Mouse (Mus musculus) cerebellum, postnatal 10 days (tissue): ENCODE measurements around the gene Depp1.

Source experiments
- DNase-seq, 2 experiments: peaks; one replicate each; pipeline ENCODE4 v3.0.0; 2021; ENCODE audit warnings: mixed read lengths in 2 of 2

Gene Depp1

DNA sequence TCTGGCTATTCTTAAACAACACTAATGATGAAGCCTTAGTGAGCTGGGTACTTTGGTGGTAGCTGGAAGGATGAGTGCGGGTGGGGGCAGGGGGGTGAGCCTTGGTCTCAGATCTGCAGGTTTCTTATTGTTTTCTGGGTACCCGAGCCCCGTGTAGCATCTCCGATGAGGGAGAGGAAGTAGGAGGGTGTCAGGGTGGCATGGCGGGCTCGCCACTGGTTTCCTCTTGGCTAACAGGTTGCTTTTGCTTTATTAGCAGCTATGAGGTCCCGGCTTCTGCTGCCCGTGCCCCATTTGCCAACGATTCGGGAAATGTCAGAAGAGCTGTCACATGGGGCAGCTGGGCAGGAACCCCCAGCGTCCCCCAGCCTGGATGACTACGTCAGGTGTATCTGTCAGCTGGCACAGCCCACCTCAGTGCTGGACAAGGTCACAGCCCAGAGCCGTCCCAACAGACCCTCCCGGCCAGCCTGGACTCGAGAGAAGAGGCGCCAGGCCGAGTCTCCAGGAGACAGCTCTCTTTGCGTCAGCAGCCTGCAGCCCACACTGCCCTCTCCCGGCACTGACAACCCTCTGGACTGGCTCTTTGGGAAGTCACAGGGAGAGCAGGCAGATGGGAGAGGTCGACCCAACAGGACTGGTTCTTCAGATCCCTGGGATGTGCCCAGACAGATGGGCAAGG is 1.2 kb downstream of the Depp1 start:
- DNase-seq, result peak; percentile 28 to 29

GRCm38 (mm10) chr6:116653191-116653590 is 2.8 kb downstream of the Depp1 start:
- DNase-seq, result no peak

DNA sequence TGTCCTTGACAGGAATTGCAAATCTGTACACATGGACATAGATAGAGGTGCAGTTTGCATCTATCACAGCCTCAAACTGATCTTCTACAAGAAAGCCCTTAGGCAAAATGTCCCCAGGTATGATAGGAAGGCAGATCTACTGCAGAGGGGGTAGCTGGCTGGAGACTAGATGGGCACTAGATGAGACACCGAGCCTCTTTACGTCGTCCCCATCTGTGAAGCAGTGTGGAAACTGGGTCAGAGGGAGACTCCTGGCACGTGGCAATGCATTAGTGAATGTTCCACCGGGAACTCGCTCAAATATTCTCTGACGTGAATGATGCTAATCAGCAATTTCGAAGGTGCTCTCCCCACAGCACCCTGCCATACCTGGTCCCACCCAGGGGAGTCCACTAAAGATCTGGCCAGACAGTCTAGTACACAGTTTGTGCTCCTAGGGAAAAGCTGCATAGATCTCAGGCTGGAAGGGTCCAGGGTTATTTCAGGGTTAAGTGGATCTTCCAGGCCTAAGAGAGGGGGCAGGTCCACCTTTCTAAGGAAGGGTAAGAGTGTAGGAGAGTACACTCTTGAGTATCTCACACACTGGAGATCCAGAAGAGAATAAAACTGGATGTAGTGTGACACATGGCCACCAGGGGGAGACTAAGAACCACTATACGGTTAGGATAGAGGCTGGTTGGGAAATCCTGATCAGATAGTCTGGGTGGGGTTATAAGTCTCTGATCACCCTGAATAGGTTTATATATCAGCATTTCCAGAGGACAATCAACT is 3.5 kb downstream of the Depp1 start:
- peak; percentile 80 to 87 for DNase-seq

GRCm38 (mm10) chr6:116663364-116663763 is 13.0 kb downstream of the Depp1 start:
- no peak for DNase-seq

DNA sequence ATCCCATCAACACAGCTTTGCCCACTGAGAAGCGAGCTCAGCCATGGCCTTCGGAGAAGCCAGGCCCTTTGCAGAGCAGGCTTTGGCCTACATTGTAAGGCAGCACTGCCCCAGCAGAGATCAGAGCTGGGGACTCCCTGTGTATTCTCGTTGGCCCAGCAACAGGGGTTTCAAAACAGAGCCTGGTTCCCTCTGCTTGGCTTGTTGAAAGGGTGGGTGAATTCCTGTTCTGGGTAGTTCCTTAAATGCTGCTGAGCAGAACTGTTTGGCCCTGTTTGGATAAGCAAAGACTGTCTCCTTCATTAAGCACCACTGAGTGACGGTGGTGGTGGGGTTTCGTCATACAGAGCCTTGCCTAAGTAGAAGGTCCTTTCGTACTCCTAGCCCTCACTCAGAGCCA is 13.6 kb downstream of the Depp1 start:
- DNase-seq, result no peak

DNA sequence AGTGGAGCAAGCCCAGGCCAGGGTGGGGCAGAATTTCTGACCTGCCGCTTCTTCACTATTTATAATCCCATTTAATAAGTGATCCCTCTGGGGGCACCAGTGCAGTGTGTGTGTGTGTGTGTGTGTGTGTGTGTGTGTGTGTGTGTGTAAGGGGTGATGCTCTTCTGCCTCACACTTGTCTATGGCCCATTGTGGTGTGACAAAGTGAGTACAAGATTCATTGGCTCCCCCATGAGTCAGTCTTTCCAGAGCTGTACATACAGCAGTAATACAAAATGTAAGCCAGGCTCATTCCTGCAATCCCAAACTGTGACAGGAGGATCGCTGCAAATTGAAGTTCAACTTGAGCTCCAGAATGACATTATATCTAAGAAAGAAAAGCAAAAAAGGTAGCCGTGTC is 14.4 kb downstream of the Depp1 start:
- DNase-seq, result no peak

DNA sequence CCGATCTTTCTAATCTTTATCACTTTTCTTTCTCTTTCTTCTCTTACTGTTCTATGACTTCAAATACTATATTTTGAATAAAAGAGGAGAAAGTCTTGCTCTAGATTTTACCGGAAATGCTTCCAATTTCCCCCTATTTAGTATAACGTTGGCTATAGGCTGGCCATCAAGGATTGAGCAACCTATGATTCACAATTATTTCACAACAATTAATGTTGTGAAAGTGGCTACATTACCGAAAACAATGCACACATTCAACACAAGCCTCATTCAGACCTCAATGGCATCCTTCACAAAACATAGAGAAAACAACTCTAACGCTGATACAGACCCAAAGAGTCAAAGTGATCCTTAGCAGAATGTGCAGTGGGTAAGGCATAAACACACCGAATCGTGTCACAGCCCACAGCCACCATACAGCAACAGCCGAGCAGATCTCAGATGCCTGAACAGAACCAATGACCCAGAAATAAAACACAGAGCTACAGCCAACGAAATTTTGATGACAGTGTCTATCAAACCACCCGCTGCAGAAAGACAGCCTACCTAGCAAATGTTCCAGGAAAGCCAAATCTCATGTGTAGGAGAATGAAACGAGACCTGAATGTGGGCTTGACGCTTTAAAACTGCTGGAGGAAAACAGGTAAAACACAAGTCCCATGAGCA is 15.8 kb downstream of the Depp1 start:
- no peak for DNase-seq

DNA sequence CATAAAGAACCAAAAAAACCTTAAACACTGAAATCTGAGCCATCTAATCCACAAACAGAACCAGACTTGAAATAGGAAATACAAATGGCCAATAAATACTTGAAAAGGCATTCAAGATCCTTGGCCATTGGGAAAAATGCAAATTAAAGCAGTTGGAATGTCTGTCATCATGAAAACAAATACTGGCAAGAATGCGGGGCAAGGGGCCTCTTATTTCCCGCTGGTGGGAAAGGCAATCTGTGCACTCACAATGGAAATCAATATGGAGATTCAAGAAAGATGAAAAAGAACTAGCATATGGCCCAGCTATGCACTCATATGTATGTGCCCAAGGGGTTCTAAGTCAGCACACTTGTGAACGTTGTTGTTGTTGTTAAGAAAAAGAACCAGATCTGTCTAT is 16.5 kb downstream of the Depp1 start:
- no peak for DNase-seq

DNA sequence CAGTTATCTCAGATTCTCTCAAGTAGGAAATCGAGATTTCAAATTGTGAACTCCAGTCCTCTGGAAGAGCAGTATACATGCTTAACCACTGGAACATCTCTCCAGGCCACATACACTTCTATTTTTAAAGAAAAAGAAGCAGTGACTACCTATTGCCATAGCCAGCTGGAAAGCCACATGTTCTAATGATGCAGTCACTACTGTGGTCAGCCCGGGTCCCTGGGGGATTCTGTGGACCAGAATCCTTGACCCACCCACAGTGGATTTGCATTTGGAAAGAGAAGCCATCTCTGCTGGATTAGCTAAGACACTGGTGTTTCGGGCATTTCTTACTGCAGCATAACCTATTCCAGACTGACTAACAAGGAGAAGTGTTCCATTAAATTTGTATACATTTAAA is 17.0 kb downstream of the Depp1 start:
- DNase-seq, result peak in 1 of 2 experiments; percentile 31

DNA sequence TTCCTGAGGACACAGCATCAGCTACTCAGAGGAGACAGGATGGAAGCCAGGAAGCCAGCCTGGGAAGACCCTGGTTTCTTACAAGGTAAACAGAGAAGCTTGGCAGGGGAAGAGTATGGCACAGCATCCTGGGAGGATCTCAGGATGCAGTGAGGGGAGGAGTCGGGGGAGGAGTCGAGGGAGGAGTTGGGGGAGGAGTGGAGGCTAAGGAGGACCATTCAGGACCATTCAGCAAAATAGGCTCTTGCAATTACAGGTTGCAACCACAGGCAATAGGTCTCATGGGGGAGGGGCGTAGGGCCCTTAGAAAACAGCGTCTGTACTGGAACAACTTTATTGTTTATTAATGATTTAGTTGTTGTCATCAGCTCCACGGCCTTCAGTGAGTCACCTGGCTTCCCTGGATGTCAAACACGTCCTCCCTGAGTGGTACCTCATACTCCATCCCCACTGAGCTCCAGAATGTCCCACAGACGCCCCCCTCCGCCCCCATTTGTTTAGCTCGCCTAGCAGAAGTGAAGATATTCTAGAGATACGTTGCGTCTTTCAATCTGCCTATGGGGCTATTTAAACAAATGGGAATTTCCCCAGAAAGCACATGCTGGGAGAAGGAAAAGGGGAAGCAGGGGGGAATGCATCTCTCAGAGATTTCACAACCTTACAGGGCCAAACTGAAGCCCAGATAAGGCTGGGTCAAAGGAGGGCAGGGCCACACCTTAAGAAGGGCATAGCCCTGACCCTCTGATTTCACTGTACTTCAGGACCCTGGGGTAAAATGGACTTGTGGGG is 18.5 kb downstream of the Depp1 start:
- peak; percentile 56 to 66 for DNase-seq

DNA sequence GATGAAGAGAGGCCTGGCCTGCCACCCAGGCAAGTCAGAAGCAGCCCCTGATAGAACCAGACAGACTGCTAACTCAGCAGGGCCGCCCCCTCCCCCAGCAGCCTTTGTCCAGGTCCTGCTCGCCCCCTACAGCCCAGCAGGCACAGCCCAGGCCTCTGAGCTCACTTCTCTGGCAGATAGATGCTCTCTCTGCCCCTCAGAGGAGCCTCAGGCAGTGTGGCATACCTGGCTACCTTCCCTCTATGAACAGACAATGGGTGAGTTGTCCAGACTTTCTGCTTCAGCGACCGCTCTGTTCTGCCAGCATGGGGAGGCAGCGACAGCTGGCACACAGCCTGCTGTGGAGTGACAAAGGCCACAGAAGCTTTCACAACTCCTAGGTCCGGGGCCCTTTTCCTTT is 19.7 kb downstream of the Depp1 start:
- peak; percentile 84 to 93 for DNase-seq

GRCm38 (mm10) chr6:116671031-116671430 is 20.6 kb downstream of the Depp1 start:
- peak; percentile 54 to 67 for DNase-seq

- DNase-seq, result peak in 1 of 2 experiments; percentile 36
Measured at GRCm38 (mm10) chr6:116671768-116672167, 21.4 kb downstream of the Depp1 start.

DNA sequence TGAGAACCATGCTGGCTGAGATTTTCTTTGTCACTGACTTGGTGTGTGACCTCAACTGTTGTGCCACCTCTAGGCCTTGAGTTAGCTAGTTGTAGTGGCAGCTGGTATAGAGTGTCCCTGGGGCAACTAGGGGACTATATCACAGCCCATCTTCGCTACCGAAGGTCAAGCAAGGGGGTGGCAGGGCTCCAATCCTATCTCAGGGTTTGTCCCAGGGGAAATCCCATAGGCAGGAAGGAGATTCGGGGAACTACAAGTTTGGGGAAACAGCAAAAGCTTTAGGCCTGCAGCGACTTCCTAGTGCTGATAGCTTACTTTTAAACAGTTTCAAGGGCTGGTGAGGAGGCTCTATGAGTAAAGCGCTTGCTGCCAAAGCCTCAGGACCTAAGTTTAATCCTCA is 21.9 kb downstream of the Depp1 start:
- peak; percentile 56 to 57 for DNase-seq

DNA sequence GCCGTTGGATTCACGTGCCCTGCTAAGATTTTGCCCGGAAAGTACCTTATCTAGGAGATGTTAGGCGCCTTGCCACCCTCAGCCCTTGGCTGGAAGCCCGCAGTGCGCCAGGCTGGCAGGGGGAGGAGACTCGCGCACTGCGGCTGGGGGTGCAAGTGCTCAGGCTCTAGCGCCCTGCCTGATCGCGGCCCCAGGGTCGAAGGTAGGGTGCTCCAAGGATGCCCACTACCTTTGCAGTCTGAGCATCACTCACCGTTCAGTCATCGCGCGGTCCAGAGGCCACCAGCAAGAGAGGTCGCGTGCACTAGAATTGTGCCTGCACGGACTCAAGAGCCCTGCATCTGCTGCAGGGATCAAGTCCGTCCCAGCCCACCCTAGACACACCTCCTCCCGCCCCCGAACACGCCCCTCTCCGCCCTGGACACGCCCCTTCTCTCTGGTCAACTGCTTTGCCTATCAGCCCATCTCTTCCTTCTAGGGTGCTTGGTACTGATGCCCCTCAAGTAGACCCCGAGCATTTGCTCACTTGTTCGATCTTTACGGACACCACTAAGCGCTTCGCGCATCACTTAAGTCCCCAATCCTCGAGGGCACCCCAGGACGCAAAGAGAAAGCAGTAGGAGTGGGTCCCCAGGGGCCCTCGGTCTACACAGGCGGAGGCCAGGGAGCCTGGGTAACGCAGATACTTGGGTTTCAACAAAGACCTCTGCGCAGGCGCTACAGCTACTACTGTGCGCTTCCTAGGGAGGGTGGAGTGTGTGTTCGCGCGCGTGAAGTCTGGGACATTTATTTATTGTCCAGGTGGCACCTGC is 23.3 kb downstream of the Depp1 start, which contains the start of gene Rassf4:
TSS of gene Rassf4 (minus strand) at position 482 of the 812 bp plus-strand sequence.
- peak; percentile 90 to 94 for DNase-seq

DNA sequence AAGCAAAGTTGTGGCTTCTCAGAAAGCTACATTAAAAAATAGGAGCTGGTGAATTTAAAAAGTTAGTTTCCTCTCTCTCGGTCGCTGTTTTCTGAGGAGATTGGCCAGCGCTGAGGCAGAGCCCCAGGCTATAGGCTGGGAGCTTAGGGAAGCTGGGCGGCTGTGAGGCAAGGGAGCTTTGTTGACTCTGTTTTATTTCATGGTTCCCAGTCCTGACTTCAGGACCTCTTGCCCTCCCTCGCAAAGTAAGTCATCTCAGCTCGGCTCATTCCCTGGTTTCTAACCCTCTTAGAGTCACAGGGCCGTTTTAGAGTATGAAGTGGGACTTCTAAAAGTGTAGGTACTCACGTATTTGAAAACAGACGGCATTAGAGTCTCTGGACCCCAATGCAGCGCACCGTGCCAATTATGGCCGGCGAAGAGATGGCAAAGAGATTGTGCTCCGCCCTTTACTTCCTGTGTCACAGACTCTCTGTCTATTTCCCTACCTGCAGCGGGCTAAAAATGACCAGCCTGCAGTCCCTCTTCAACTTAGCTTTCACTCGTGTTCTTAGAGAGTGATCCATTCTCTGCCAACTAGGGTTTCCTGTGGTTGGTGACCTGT is 24.0 kb downstream of the Depp1 start:
- peak; percentile 38 to 46 for DNase-seq

DNA sequence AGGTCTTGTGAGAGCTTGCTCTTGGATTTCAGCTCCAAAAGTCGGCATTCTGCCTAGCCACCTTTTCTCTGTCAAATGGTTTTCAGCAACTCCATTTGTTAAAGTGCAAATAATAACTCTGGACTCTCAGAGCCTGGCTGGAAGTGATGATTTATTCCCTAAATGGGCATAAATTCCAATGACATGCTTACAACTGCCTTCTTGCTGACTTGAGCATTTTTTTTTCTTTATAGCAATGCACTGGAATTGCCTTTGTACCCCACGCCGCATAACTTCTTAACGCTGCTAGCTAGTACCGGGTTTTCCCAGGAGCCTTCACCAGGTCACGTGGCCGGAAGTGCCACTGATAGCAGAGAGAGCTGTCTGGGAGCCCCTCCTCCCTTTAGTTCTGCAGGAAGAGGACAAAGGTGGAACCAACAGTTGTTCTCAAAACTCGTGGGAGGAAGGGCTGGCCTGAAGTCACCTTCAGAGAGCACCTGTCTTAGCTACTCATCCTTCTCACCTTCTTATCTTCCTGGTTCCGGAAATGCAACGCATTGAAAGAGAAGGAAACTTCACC is 26.0 kb downstream of the Depp1 start:
- DNase-seq, result no peak

DNA sequence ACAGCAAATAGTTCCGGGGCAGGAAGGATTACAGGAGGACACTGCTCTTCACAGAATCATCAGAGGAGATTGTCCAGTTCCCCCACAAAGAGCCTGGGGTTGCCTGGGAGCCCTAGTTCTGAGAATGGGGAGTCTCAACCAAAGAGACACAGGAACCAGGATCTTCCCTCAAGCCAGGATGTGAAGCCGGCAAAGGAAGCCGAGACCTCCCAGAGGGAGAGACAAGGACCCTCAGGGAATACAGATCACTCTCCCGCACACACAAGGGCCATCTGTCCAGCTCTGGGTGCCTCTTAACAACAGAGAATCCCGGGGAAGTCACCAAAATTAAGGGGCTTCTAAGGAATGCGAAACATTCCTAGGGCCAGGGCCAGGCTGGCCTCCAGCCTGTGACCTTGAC is 26.9 kb downstream of the Depp1 start:
- no peak for DNase-seq

DNA sequence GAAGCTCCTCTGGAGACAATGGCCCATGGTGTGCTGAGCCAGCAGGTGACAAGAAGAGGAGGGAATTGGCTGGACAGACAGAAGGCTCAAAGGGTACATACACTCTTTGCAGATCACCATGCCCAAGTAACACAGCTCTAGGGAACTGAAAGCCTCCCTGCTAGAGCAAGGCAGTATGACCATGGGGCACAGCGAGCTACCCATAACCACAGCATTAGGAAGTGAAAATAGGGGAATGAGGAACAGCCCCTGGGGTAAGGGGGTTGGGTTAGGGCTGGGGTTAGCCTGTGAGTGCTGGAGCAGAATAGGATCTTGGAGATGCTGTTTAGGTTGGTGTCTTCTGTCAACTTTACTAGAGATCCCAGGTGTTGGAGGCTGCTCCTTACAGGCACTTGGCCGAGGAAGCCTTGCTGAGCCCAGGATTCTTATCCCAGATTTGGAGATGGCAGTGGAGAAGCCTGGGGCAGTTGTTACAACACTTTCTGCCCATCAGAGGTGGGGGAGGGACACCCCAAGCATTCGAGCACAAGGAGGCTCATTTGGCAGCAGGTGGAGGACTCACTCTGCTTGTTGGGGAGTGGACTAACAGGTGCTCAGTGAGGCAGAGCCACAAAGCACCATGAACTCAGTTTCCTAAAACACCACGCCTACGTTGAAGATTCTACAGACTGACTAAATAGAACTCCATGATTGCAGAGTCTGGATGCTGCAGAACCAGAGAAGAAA is 29.3 kb downstream of the Depp1 start:
- DNase-seq, result no peak

- no peak for DNase-seq
Measured at GRCm38 (mm10) chr6:116682317-116682716, 31.9 kb downstream of the Depp1 start.

- DNase-seq, result no peak
Measured at GRCm38 (mm10) chr6:116693639-116694038, 43.2 kb downstream of the Depp1 start.
